Mouse (Mus musculus) heart, adult 2 months (tissue): Measurements from ENCODE around the gene Chic1.

Source experiments
- CTCF ChIP-seq: fragments of 200-600 bp; IDR thresholded peaks from 2 replicates; pipeline ENCODE4 v1.8.1; 2022; ENCODE audit warnings: antibody characterized with exemption, mild to moderate bottlenecking, moderate library complexity
- POLR2A ChIP-seq: fragments of 200-500 bp; IDR thresholded peaks from 2 replicates; pipeline ENCODE4 v1.6.1; 2011; ENCODE audit warnings: mild to moderate bottlenecking, low read depth, low read length, control low read depth; ENCODE audit not compliant: insufficient read depth

GRCm38 (mm10) chrX:103355784-103356183 is 492 bp upstream of the Chic1 start:
- no peak for TF ChIP-seq POLR2A
- TF ChIP-seq CTCF: no peak
